Mouse (Mus musculus) liver, postnatal 0 days (tissue): ENCODE measurements at regions not wholly inside any gene's neighbourhood (a gene's known extent, or its start where the extent isn't known, plus 50 kb on each side); places are given as distances from the start of the nearest gene placed in this dataset.

Experiments used
- CTCF ChIP-seq: sonication (generic); IDR thresholded peaks from 2 replicates; pipeline ENCODE4 v1.5.1; 2016; ENCODE audit warnings: antibody characterized with exemption, low read depth
- EP300 ChIP-seq: IDR thresholded peaks from 2 replicates; pipeline ENCODE4 v1.6.1; 2016; ENCODE audit warnings: antibody characterized with exemption, low read depth, mild to moderate bottlenecking

DNA sequence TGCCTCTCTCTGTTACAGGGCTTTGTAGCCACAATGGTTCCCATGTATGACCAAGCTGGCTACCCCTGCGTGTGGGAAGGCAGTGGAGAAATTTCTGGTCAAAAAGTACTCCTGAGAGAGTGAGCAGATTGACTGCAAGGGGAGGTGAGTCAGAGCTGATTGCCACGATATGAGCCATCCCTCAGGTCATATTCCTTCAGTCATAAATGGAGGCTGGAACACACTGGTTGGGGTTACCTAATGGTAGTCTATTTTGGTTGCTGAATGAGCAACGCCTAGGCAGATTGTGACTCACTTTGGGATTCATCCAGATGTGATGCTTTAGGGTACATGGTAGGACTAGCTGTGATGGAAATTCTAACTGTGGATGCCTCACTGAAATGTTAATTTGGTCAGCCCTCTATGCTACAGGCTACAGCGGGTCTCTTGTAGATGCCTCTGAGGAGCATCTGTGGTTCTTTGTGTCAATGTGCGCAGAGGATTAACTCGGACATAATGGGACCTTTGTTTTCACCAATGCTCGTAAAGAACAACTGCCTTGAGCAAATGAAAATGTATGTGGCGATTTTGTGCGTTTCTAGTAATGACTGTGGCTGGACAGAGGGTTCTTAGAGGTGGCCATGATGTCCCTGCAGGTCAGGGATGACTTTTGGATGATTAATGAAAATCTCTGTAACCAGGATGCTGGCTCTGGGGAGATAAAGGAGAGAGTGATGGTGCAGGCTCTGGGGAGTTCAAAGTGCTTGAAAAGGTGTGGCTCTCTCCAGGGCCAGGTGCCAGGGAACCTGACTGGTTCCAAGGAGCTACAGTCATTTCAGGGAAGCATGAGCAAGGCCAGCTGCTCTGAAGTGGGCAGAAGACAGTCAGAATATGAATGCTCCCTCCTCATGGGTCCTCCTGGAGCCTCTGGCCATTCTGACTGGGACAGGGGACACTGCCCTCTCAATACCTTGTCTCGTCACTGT is 155.9 kb downstream of the Hhipl2 start:
- TF ChIP-seq CTCF (no peak), EP300 (no peak)
